ENCODE assay signal across 8 mouse cellular contexts in the genomic region with DNA sequence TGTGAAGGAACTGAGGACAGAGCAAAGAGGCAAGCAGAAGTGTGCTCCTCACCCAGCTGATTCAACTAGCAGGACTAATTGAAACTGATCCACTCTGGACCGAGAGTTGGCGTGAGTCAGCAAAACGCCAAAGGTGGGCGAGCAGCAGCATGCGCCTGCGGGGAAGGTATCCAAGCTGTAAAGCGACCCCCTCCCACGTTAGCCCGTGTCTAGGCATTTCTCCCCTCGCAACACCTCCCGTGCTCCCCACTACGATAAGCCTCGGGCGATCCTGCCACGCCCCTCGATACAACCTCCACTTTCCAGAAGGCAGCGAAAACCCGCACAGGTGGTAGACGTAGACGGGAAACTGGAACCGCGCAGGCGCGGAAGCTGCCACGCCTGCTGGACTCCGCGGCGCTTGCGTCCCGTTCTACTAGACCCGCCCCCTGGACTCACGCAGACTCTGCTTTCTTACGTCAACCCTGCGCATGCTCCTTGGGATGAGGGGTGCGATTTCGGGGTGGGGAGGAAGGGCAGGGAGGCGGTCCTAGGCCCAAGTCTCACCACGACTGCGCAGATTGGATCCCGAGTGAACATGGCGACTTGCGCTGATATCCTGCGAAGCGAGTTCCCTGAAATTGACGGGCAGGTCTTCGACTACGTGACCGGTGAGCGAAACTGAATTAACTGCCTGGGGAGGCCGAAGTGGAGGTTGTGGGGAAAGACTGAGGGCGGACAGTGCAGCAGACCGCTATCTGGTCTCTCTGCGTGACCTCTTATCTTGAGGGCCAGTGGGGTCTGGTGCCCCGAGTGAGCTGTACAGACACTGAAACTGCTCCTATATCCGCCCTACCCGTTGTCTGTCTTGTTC. TPM values are rescaled to one million over a fixed set of nuclear protein-coding genes. Genes with fewer than 3 reads are reported as not detected.
DNase-seq lines count a peak whose midpoint lies in the region; ATAC-seq lines count a peak whose summit lies in the region.

Gene Abcf3 (plus strand): TSS at position 482 of the 853 bp plus-strand sequence.

- H3K27ac ChIP-seq in hindbrain, embryonic 12.5 days: peak within 1 kb of the TSS; percentile 55

- no peaks in the 10 kb centered on the region for H3K27me3 ChIP-seq in hindbrain, embryonic 12.5 days

- peaks cover 14% of the 10 kb centered on the region for H3K4me1 ChIP-seq in hindbrain, embryonic 12.5 days

- ATAC-seq in hindbrain, embryonic 12.5 days (ENCODE audit: low FRiP score): peak; percentile 99

- peak; percentile 100 for DNase-seq in NIH3T3 (ENCODE audit: low read depth)
- DNase-seq in cerebellum, postnatal 10 days: peak; percentile 98 to 99
- peak; percentile 97 for DNase-seq in frontal cortex, postnatal 10 days (ENCODE audit: low spot score in 2 of 2)
- peak; percentile 93 to 99 for DNase-seq in layer of hippocampus, postnatal 14 days (ENCODE audit: low spot score in 2 of 2)
- DNase-seq in lung, postnatal 14 days: peak; percentile 98
- peak; percentile 100 for DNase-seq in retina, adult 2 months (ENCODE audit: low read depth, low spot score)
- peak; percentile 96 to 98 for DNase-seq in thymus, postnatal 36 days

- peak within 1 kb of the TSS; percentile 88 for H3K9ac ChIP-seq in hindbrain, embryonic 12.5 days

- H3K4me3 ChIP-seq in hindbrain, embryonic 12.5 days: peak within 1 kb of the TSS; percentile 75

- no peaks in the 10 kb centered on the region for H3K9me3 ChIP-seq in hindbrain, embryonic 12.5 days (replicated peaks)

- H3K36me3 ChIP-seq in hindbrain, embryonic 12.5 days: peaks cover 61% of the 10 kb centered on the region

- WGBS in hindbrain, embryonic 12.5 days: under 1% methylated on average over 56 of the region's 56 CpGs

- H3K4me2 ChIP-seq in hindbrain, embryonic 12.5 days (replicated peaks): peak within 1 kb of the TSS; percentile 82

RNA-seq across cellular contexts. Expression of gene Abcf3, which starts in this region (rescaled TPM):
- polyA plus RNA-seq in hindbrain, embryonic 12.5 days (2016; fragmentation: Nextera tagmentation; extraction: Ambion mirVana): 72.7 and 76.2 TPM in 2 replicates
- 10 to 100 TPM; 82.8 to 87.9 TPM for total RNA-seq in layer of hippocampus, postnatal 14 days (2021)

Comparison
In these comparisons a context has a peak if more than half of its experiments do, and no peak if none do; other contexts are left out.
1. Peak in every context shown above with its lines: DNase-seq, ATAC-seq, H3K4me3 ChIP-seq and H3K27ac ChIP-seq.